ENCODE assay signal across 8 mouse cellular contexts in the genomic region with DNA sequence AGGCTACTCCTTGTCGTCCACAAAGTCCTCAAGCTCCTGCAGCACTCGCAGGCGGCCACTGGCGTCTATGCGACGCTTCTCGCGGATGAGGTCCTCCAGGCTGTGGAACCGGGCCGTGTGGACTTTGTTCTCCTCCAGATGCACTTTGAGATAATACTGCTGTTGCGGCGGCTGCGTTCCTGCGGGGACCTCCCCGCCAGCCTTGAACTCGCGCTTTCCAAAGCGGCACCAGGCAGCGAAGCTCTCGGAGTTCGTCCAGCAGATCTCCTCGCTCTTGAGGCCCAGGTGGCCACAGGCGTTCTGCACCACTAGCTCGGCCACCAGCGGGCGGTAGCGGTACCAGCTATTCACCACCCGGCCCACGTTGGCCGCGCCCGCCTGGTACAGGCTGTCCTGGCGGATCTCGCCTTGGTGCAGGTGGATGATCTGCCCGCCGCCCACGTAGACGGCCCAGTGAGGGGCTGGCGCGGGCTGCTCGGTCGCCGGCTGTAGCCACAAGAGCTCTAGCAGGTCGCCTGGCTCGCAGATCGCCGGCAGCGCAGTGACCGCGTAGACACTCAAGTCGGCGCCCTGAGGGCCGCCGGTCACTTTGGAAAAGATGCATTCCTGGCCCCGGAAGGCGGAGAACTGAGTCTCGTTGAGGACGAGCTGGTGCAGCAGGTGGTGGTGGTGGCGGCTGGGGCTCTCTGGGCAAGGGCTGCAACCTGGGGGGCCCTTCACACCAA. TPM values are rescaled to one million over a fixed set of nuclear protein-coding genes. Genes with fewer than 3 reads are reported as not detected.
DNase-seq lines count a peak whose midpoint lies in the region; ATAC-seq and TF ChIP-seq lines count a peak whose summit lies in the region.
"Had no signal": no experiment of that assay in that cellular context is flagged by ENCODE, and none has a peak within 500 bp of the region (broad histone marks: within the 10 kb centered on the region; RNA-seq: fewer than 3 reads in every experiment).

No protein-coding gene starts in this region.

- no peak for TF ChIP-seq POLR2A in liver, adult 2 months (IDR thresholded peaks at IDR 0.05; ENCODE audit: extremely low read depth, insufficient read depth, low read length)

- no peak overlapping the region for H3K27ac ChIP-seq in forebrain, embryonic 11.5 days (ENCODE audit: low read depth, low read length)
- H3K27ac ChIP-seq in heart, embryonic 14.5 days (replicated peaks in 1 of 2; ENCODE audit: control insufficient read depth in 1 of 2, insufficient read depth in 1 of 2, low read depth in 2 of 2, low read length in 2 of 2): no peak overlapping the region
- H3K27ac ChIP-seq in liver, adult 2 months (replicated peaks; ENCODE audit: insufficient read depth, low read depth, low read length): no peak overlapping the region
- no peak overlapping the region for H3K27ac ChIP-seq in neural tube, embryonic 11.5 days (ENCODE audit: low read depth, low read length)

- peak overlapping the region; percentile 88 for H3K4me2 ChIP-seq in forebrain, embryonic 11.5 days (ENCODE audit: low read depth, low read length, severe bottlenecking)
- peak overlapping the region; percentile 95 for H3K4me2 ChIP-seq in heart, embryonic 14.5 days (ENCODE audit: low read length)
- peak overlapping the region; percentile 78 for H3K4me2 ChIP-seq in neural tube, embryonic 11.5 days (ENCODE audit: low read depth)

- H3K4me3 ChIP-seq in forebrain, embryonic 11.5 days (ENCODE audit: low read depth, low read length): peak overlapping the region; percentile 58
- H3K4me3 ChIP-seq in heart, embryonic 14.5 days (ENCODE audit: control insufficient read depth in 1 of 2, insufficient read depth in 1 of 2, low read depth in 1 of 2, low read length in 2 of 2): peak overlapping the region; percentile 64 to 66
- peak overlapping the region; percentile 46; the same call in 1 of the 2 replicates for H3K4me3 ChIP-seq in liver, adult 2 months (ENCODE audit: insufficient read depth, low read depth, low read length)
- peak overlapping the region; percentile 57 for H3K4me3 ChIP-seq in neural tube, embryonic 11.5 days (ENCODE audit: low read depth, low read length)

- under 1% methylated on average over 53 of the region's 59 CpGs for WGBS in forebrain, embryonic 11.5 days
- under 1% methylated on average over 59 of the region's 59 CpGs for WGBS in heart, embryonic 14.5 days
- 4% methylated on average over 59 of the region's 59 CpGs for WGBS in liver, adult 2 months
- under 1% methylated on average over 59 of the region's 59 CpGs for WGBS in neural tube, embryonic 11.5 days

- no peaks in the 10 kb centered on the region for H3K36me3 ChIP-seq in forebrain, embryonic 11.5 days (ENCODE audit: control insufficient read depth, insufficient read depth, low read length)
- H3K36me3 ChIP-seq in heart, embryonic 14.5 days (ENCODE audit: control insufficient read depth, insufficient read depth, low read length): no peaks in the 10 kb centered on the region
- no peaks in the 10 kb centered on the region for H3K36me3 ChIP-seq in liver, adult 2 months (ENCODE audit: control insufficient read depth, insufficient read depth, low read length)
- no peaks in the 10 kb centered on the region for H3K36me3 ChIP-seq in neural tube, embryonic 11.5 days (ENCODE audit: control insufficient read depth, insufficient read depth, low read length)

- H3K9ac ChIP-seq in forebrain, embryonic 11.5 days (ENCODE audit: low read length): peak overlapping the region; percentile 55
- H3K9ac ChIP-seq in heart, embryonic 14.5 days (ENCODE audit: low read length): peak overlapping the region; percentile 73
- H3K9ac ChIP-seq in liver, adult 2 months (ENCODE audit: low read depth, low read length): peak overlapping the region; percentile 40; the same call in 1 of the 2 replicates
- H3K9ac ChIP-seq in neural tube, embryonic 11.5 days (ENCODE audit: low read length): peak overlapping the region; percentile 44

- peak; percentile 39 for ATAC-seq in forebrain, embryonic 11.5 days (replicated peaks; ENCODE audit: low FRiP score)
- ATAC-seq in heart, embryonic 14.5 days (ENCODE audit: insufficient number of reproducible peaks, insufficient read depth, low FRiP score, low read depth): no peak
- ATAC-seq in neural tube, embryonic 11.5 days (ENCODE audit: insufficient read depth, low FRiP score, low TSS enrichment): peak; percentile 12; the same call in 1 of the 2 replicates

- H3K27me3 ChIP-seq in forebrain, embryonic 11.5 days (ENCODE audit: control insufficient read depth, insufficient read depth, low read length): peaks cover 22% of the 10 kb centered on the region
- H3K27me3 ChIP-seq in heart, embryonic 14.5 days (ENCODE audit: control insufficient read depth, insufficient read depth, low read length): peaks cover 23% of the 10 kb centered on the region
- peaks cover 6% of the 10 kb centered on the region; the same call in 1 of the 2 replicates for H3K27me3 ChIP-seq in liver, adult 2 months (ENCODE audit: control insufficient read depth, insufficient read depth, low read length)
- peaks cover 24% of the 10 kb centered on the region for H3K27me3 ChIP-seq in neural tube, embryonic 11.5 days (ENCODE audit: control insufficient read depth, insufficient read depth, low read length)

- H3K9me3 ChIP-seq in forebrain, embryonic 11.5 days (ENCODE audit: control insufficient read depth, low read length): no peaks in the 10 kb centered on the region
- H3K9me3 ChIP-seq in heart, embryonic 14.5 days (ENCODE audit: control insufficient read depth, low read length): no peaks in the 10 kb centered on the region
- no peaks in the 10 kb centered on the region for H3K9me3 ChIP-seq in neural tube, embryonic 11.5 days (ENCODE audit: control insufficient read depth, low read length)

- DNase-seq in cerebellum, adult 18-20 months: peak; percentile 61 to 82
- DNase-seq in forebrain, embryonic 11.5 days (ENCODE audit: low spot score): peak; percentile 88
- DNase-seq in kidney, postnatal 10 days: peak; percentile 85
- DNase-seq in liver, adult 2 months (ENCODE audit: extremely low read depth, low read depth, low spot score): peak; percentile 25
- peak; percentile 78 for DNase-seq in neural tube, embryonic 11.5 days (ENCODE audit: low spot score)
- DNase-seq in urinary bladder, postnatal 10 days (ENCODE audit: low spot score): peak; percentile 22

- no peaks in the 10 kb centered on the region for H3K79me2 ChIP-seq in liver, adult 2 months (ENCODE audit: control insufficient read depth, insufficient read depth, low read length)

- H3K4me1 ChIP-seq in forebrain, embryonic 11.5 days (replicated peaks; ENCODE audit: control insufficient read depth, insufficient read depth, low read length): peaks cover 14% of the 10 kb centered on the region
- peaks cover 3 to 13% of the 10 kb centered on the region in 2 experiments; a peak in 2 of 4 replicates for H3K4me1 ChIP-seq in heart, embryonic 14.5 days (ENCODE audit: control insufficient read depth in 2 of 2, insufficient read depth in 2 of 2, low read length in 2 of 2)
- H3K4me1 ChIP-seq in liver, adult 2 months (ENCODE audit: control insufficient read depth, insufficient read depth, low read length): 0 out of 2 replicates have a peak, but pooled peaks cover 5% of the 10 kb centered on the region
- peaks cover 10% of the 10 kb centered on the region; the same call in 1 of the 2 replicates for H3K4me1 ChIP-seq in neural tube, embryonic 11.5 days (ENCODE audit: control insufficient read depth, insufficient read depth, low read length)

- peak; percentile 69 for TF ChIP-seq CTCF in liver, adult 2 months (IDR thresholded peaks at IDR 0.05; ENCODE audit: low read depth, low read length)

RNA-seq across cellular contexts. Expression of a gene that starts 1.8 kb away (rescaled TPM):
- polyA plus RNA-seq in forebrain, embryonic 11.5 days (2014; fragmentation: Nextera tagmentation; extraction: Ambion mirVana): 17.4 and 19.4 TPM in 2 replicates
- 2.1 and 2.8 TPM in 2 replicates for polyA plus RNA-seq in heart, embryonic 14.5 days (2014; fragmentation: Nextera tagmentation; extraction: Ambion mirVana)
- 1.2 and 1.6 TPM in 2 replicates for total RNA-seq in liver, adult 2 months (2014; rRNA removed)
- 0.67 and 1.0 TPM in 2 replicates for polyA plus RNA-seq in liver, adult 2 months (2012; rRNA removed)
- 22.7 and 23.2 TPM in 2 replicates for polyA plus RNA-seq in neural tube, embryonic 11.5 days (2014; fragmentation: Nextera tagmentation; extraction: Ambion mirVana)
- total RNA-seq: gastrocnemius, postnatal 36 days had no signal

Comparison
In these comparisons a context has a peak if more than half of its experiments do, and no peak if none do; other contexts are left out.
1. DNase-seq: peak in every context shown above with its lines; median percentile 88 in forebrain, embryonic 11.5 days; 85 in kidney, postnatal 10 days; 78 in neural tube, embryonic 11.5 days; 72 in cerebellum, adult 18-20 months; 25 in liver, adult 2 months; 22 in urinary bladder, postnatal 10 days.